Mouse (Mus musculus) embryonic facial prominence, embryonic 14.5 days (tissue): Measurements from ENCODE around the gene Patj. TPM values are rescaled to one million over a fixed set of nuclear protein-coding genes. Genes with fewer than 3 reads are reported as not detected.
A peak's percentile ranks its signal among the peaks of the same experiment; 100 is the strongest.

Source experiments
- ATAC-seq: fragments of 200-750 bp; cut with Nextera tagmentation; 2 replicates; pipeline ENCODE4 v1.8.0; 2017; ENCODE audit warnings: low read depth, moderate number of reproducible peaks, moderate TSS enrichment
- DNase-seq: peaks from one replicate; pipeline ENCODE4 v3.0.0-alpha.2; 2015; ENCODE audit warnings: low spot score
- H3K27ac ChIP-seq: fragments of 300-500 bp; sonication (generic); replicated peaks from 2 replicates; pipeline ENCODE4 v1.5.1; 2014; ENCODE audit warnings: low read depth, mild to moderate bottlenecking, low read length, moderate library complexity
- H3K27me3 ChIP-seq: fragments of 300-500 bp; sonication (generic); replicated peaks from 2 replicates; pipeline ENCODE4 v1.6.1; 2014; ENCODE audit warnings: low read length; ENCODE audit not compliant: control insufficient read depth, insufficient read depth
- H3K36me3 ChIP-seq: fragments of 300-500 bp; sonication (generic); 2 replicates; pipeline ENCODE4 v1.6.1; 2014; ENCODE audit warnings: low read length, mixed read lengths; ENCODE audit not compliant: control insufficient read depth, insufficient read depth
- H3K4me1 ChIP-seq: fragments of 300-500 bp; sonication (generic); 2 replicates; pipeline ENCODE4 v1.6.1; 2014; ENCODE audit warnings: antibody characterized with exemption, low read length; ENCODE audit not compliant: control insufficient read depth, insufficient read depth
- H3K4me2 ChIP-seq: fragments of 300-500 bp; sonication (generic); 2 replicates; pipeline ENCODE4 v1.6.1; 2014; ENCODE audit warnings: low read depth, mild to moderate bottlenecking, low read length, moderate library complexity, mixed read lengths
- H3K4me3 ChIP-seq: fragments of 300-500 bp; sonication (generic); 2 replicates; pipeline ENCODE4 v1.5.1; 2014; ENCODE audit warnings: low read depth, mild to moderate bottlenecking, low read length
- H3K9ac ChIP-seq: fragments of 300-500 bp; sonication (generic); 2 replicates; pipeline ENCODE4 v1.6.1; 2014; ENCODE audit warnings: low read depth, mild to moderate bottlenecking, low read length, moderate library complexity, mixed read lengths
- H3K9me3 ChIP-seq: fragments of 300-500 bp; sonication (generic); 2 replicates; pipeline ENCODE4 v1.6.1; 2016; ENCODE audit warnings: low read length; ENCODE audit not compliant: control insufficient read depth
- WGBS: fragments of 180-500 bp; shearing (Covaris S2); extraction: QIAGEN DNeasy Blood & Tissue Kit; methylation state at CpG from one replicate; pipeline ENCODE4 v1.1.7; 2014; 5-methylcytosine and 5-hydroxymethylcytosine counted together
- polyA plus RNA-seq: library from polyadenylated mRNA; unstranded; fragments of >200 nt; fragmentation: Nextera tagmentation; extraction: Ambion mirVana; gene quantifications from 2 replicates; pipeline ENCODE4 v1.2.1, GENCODE M21; 2014

The Patj gene
- polyA plus RNA-seq, 1 experiment from 2014 or later: 12.3 TPM

DNA sequence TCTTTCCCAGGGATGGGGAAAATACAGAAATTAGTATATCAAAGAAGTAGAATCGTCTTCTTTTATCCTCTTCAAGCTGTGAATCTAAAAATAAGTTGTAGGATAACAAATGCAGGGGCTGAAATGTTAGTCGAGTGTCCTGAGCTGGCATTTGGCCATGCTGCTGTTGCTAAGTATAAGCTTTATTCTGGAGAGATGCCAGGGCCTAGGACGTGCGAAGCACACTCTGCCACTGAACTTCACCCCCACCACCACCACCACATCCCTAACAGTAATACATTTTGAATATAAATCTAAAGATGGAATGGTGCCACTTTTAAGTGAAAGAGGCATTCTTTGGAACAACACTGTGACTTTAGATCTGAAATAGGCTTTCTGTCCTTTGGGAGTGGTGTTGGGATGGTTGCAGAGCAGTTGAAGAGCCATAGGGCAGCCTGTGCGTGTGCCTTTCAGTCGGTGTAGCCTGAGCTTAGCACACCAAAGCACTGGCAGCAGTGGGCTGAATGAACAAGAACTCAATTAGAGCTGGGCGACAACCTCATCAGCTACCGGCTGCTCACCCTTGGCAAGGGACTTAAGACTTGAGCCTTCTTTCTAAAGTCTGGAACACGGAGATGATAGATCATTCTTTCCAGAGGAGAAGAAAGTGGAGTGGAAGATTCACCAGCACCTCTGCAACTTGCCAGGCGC is 168.1 kb downstream of the Patj start:
- peak overlapping the region; percentile 46; the same call in 1 of the 2 replicates for H3K27ac ChIP-seq
- 61% methylated on average over 10 of the region's 10 CpGs for WGBS
- H3K27me3 ChIP-seq: no peaks in the 10 kb centered on the region
- H3K4me1 ChIP-seq: peaks cover 7% of the 10 kb centered on the region; the same call in 1 of the 2 replicates
- ATAC-seq (peak; percentile 73), DNase-seq (peak; percentile 89)
- H3K9ac ChIP-seq: no peak overlapping the region
- H3K36me3 ChIP-seq: no peaks in the 10 kb centered on the region
- H3K9me3 ChIP-seq: no peaks in the 10 kb centered on the region
- H3K4me3 ChIP-seq: no peak overlapping the region
- H3K4me2 ChIP-seq: no peak overlapping the region

GRCm38 (mm10) chr4:98564196-98564865 is 168.7 kb downstream of the Patj start:
- Histone ChIP-seq H3K4me1 (peaks cover 7% of the 10 kb centered on the region; the same call in 1 of the 2 replicates), H3K4me2 (no peak overlapping the region), H3K27ac (peak overlapping the region; percentile 46; the same call in 1 of the 2 replicates), H3K9me3 (no peaks in the 10 kb centered on the region), H3K36me3 (no peaks in the 10 kb centered on the region), H3K27me3 (no peaks in the 10 kb centered on the region), H3K9ac (no peak overlapping the region), H3K4me3 (no peak overlapping the region)
- no peak for DNase-seq
- ATAC-seq: no peak
- 73% methylated on average over 6 of the region's 6 CpGs for WGBS

- WGBS: 88% methylated on average over 6 of the region's 6 CpGs
- H3K9ac ChIP-seq: no peak overlapping the region
- H3K4me1 ChIP-seq: peaks cover 7% of the 10 kb centered on the region; the same call in 1 of the 2 replicates
- DNase-seq (no peak), ATAC-seq (no peak)
- H3K27ac ChIP-seq: no peak overlapping the region
- no peaks in the 10 kb centered on the region for H3K36me3 ChIP-seq
- no peak overlapping the region for H3K4me2 ChIP-seq
- no peaks in the 10 kb centered on the region for H3K9me3 ChIP-seq
- no peak overlapping the region for H3K4me3 ChIP-seq
- H3K27me3 ChIP-seq: no peaks in the 10 kb centered on the region
These were observed 171.2 kb downstream of the Patj start for GRCm38 (mm10) chr4:98566741-98567140.

GRCm38 (mm10) chr4:98567457-98567856 is 171.9 kb downstream of the Patj start:
- H3K4me1 ChIP-seq: peaks cover 7% of the 10 kb centered on the region; the same call in 1 of the 2 replicates
- no peaks in the 10 kb centered on the region for H3K36me3 ChIP-seq
- no peak overlapping the region for H3K27ac ChIP-seq
- H3K4me2 ChIP-seq: no peak overlapping the region
- no peak overlapping the region for H3K4me3 ChIP-seq
- no peak overlapping the region for H3K9ac ChIP-seq
- no peaks in the 10 kb centered on the region for H3K27me3 ChIP-seq
- 87% methylated on average over 9 of the region's 9 CpGs for WGBS
- ATAC-seq: no peak
- no peak for DNase-seq
- no peaks in the 10 kb centered on the region for H3K9me3 ChIP-seq

- H3K4me2 ChIP-seq: no peak overlapping the region
- H3K36me3 ChIP-seq: no peaks in the 10 kb centered on the region
- H3K27ac ChIP-seq: no peak overlapping the region
- no peak overlapping the region for H3K9ac ChIP-seq
- H3K4me1 ChIP-seq: no peaks in the 10 kb centered on the region
- no peak overlapping the region for H3K4me3 ChIP-seq
- peak; percentile 42 for DNase-seq
- 0 out of 2 replicates have a peak, but pooled peaks cover 6% of the 10 kb centered on the region for H3K9me3 ChIP-seq
- WGBS: 19% methylated on average over 4 of the region's 4 CpGs
- ATAC-seq: 0 out of 2 replicates have a peak, but pooled peaks have one; percentile 44
- H3K27me3 ChIP-seq: no peaks in the 10 kb centered on the region
These were observed 174.3 kb downstream of the Patj start for GRCm38 (mm10) chr4:98569904-98570303.

DNA sequence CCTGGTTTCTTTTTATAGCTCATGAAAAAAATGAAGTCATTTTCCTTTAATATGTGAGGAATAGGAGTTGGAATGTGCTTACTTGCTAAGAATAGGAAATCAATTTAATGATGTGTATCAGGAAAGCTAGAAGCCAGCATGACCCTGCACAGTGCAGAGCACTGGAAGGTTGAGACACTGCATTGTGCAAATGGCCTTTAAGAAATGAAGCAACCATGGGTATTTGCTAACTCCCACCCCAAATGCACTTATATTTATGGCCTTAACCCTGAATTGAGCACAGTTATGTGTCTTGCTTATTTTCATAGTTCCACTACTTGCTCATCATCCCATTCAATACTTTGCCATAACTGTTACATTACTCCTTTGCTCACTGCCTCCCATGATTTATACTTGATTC is 181.7 kb downstream of the Patj start:
- no peaks in the 10 kb centered on the region for H3K27me3 ChIP-seq
- H3K4me1 ChIP-seq: no peaks in the 10 kb centered on the region
- H3K9ac ChIP-seq: no peak overlapping the region
- no peak overlapping the region for H3K27ac ChIP-seq
- ATAC-seq (no peak), DNase-seq (no peak)
- no peaks in the 10 kb centered on the region for H3K36me3 ChIP-seq
- no peak overlapping the region for H3K4me2 ChIP-seq
- H3K9me3 ChIP-seq: 0 out of 2 replicates have a peak, but pooled peaks cover 6% of the 10 kb centered on the region
- no peak overlapping the region for H3K4me3 ChIP-seq

- Histone ChIP-seq H3K4me1 (no peaks in the 10 kb centered on the region), H3K9ac (no peak overlapping the region), H3K27me3 (no peaks in the 10 kb centered on the region), H3K4me3 (no peak overlapping the region), H3K4me2 (no peak overlapping the region), H3K9me3 (0 out of 2 replicates have a peak, but pooled peaks cover 6% of the 10 kb centered on the region), H3K36me3 (no peaks in the 10 kb centered on the region), H3K27ac (no peak overlapping the region)
- DNase-seq (no peak), ATAC-seq (no peak)
- WGBS: 78% methylated on average over 3 of the region's 3 CpGs
These were observed 182.5 kb downstream of the Patj start for GRCm38 (mm10) chr4:98577957-98578541.

DNA sequence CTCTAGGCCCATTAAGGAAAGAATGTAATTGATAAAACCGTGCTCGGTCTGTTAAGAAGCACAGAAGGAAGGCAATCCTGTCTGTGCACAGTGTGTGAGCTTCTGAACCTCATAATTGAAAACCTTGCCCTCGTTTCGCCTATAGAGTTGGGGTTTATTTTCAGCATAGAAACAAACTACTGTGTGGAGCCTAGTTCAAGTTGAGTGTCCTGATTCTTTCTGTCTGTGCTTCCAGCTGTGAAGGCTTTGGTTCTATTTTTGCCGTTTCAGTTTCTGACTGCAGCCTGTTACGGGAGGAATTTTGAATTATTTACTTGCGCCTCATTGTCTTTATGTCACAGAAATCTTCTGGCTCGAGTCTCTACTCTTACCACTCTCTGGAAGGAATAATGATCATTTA is 185.9 kb downstream of the Patj start:
- ATAC-seq (no peak), DNase-seq (no peak)
- no peaks in the 10 kb centered on the region for H3K27me3 ChIP-seq
- no peak overlapping the region for H3K27ac ChIP-seq
- no peaks in the 10 kb centered on the region for H3K36me3 ChIP-seq
- no peak overlapping the region for H3K9ac ChIP-seq
- no peak overlapping the region for H3K4me3 ChIP-seq
- no peaks in the 10 kb centered on the region for H3K4me1 ChIP-seq
- WGBS: 72% methylated on average over 8 of the region's 8 CpGs
- H3K9me3 ChIP-seq: no peaks in the 10 kb centered on the region
- no peak overlapping the region for H3K4me2 ChIP-seq
